Mouse (Mus musculus): ENCODE measurements around the gene Slc7a1. TPM values are rescaled to one million over a fixed set of nuclear protein-coding genes. Genes with fewer than 3 reads are reported as not detected.

The Slc7a1 gene
- total RNA-seq, 2 experiments from 2014 or later, result 15.3 to 36.0 TPM

Other genes with a start within 250 kb of the Slc7a1 start
- gene Ubl3, start 152.9 kb upstream of the Slc7a1 start, total RNA-seq (2015), result 23.5 and 26.2 TPM in 2 replicates
- gene Ubl3, start 152.9 kb upstream of the Slc7a1 start, total RNA-seq (2017), result 33.2 and 37.4 TPM in 2 replicates